14 mouse cellular contexts compared by ENCODE assay signal in genomic region chr5:34885250-34885649, GRCm38 (mm10). TPM values are rescaled to one million over a fixed set of nuclear protein-coding genes. Genes with fewer than 3 reads are reported as not detected.
DNase-seq lines count a peak whose midpoint lies in the region; ATAC-seq and TF ChIP-seq lines count a peak whose summit lies in the region.
"Had no signal": no experiment of that assay in that cellular context is flagged by ENCODE, and none has a peak within 500 bp of the region (broad histone marks: within the 10 kb centered on the region; RNA-seq: fewer than 3 reads in every experiment).

No protein-coding gene starts in this region.

- no peaks in the 10 kb centered on the region for H3K4me1 ChIP-seq in liver, adult 2 months (ENCODE audit: control insufficient read depth, insufficient read depth, low read length)
- peaks cover 26% of the 10 kb centered on the region for H3K4me1 ChIP-seq in liver, embryonic 12.5 days
- H3K4me1 ChIP-seq in E14TG2a.4 (replicated peaks; ENCODE audit: low read depth, low read length), result no peaks in the 10 kb centered on the region
- H3K4me1 ChIP-seq in midbrain, embryonic 10.5 days, result no peaks in the 10 kb centered on the region
- H3K4me1 ChIP-seq: embryonic facial prominence, embryonic 10.5 days; heart, embryonic 13.5 days; lung, embryonic 15.5 days had no signal

- no peaks in the 10 kb centered on the region for H3K27me3 ChIP-seq in liver, adult 2 months (ENCODE audit: control insufficient read depth, insufficient read depth, low read length)
- no peaks in the 10 kb centered on the region for H3K27me3 ChIP-seq in liver, embryonic 12.5 days (replicated peaks)
- H3K27me3 ChIP-seq in E14TG2a.4 (ENCODE audit: insufficient read depth, low read length), result no peaks in the 10 kb centered on the region
- H3K27me3 ChIP-seq in midbrain, embryonic 10.5 days (ENCODE audit: low read depth, poor library complexity, severe bottlenecking), result no peaks in the 10 kb centered on the region
- H3K27me3 ChIP-seq: heart, embryonic 13.5 days; lung, embryonic 15.5 days had no signal

- no peak for ATAC-seq in liver, embryonic 12.5 days
- ATAC-seq: midbrain, embryonic 16.5 days had no signal

- no peak for TF ChIP-seq POLR2A in liver, adult 2 months (IDR thresholded peaks at IDR 0.05; ENCODE audit: extremely low read depth, insufficient read depth, low read length)
- TF ChIP-seq POLR2A in brain, embryonic 14.5 days (IDR thresholded peaks at IDR 0.05; ENCODE audit: borderline replicate concordance, extremely low read depth, insufficient read depth, insufficient read length, poor library complexity, severe bottlenecking), result no peak

- no peaks in the 10 kb centered on the region for H3K79me2 ChIP-seq in liver, adult 2 months (ENCODE audit: control insufficient read depth, insufficient read depth, low read length)

- H3K36me3 ChIP-seq in liver, adult 2 months (ENCODE audit: control insufficient read depth, insufficient read depth, low read length), result peaks cover 40% of the 10 kb centered on the region
- H3K36me3 ChIP-seq in liver, embryonic 12.5 days, result peaks cover 84% of the 10 kb centered on the region
- peaks cover 79% of the 10 kb centered on the region for H3K36me3 ChIP-seq in E14TG2a.4 (ENCODE audit: insufficient read depth, low read length)
- peaks cover 85% of the 10 kb centered on the region for H3K36me3 ChIP-seq in midbrain, embryonic 10.5 days

- no peak overlapping the region for H3K27ac ChIP-seq in liver, adult 2 months (replicated peaks; ENCODE audit: insufficient read depth, low read depth, low read length)
- no peak overlapping the region for H3K27ac ChIP-seq in liver, embryonic 12.5 days
- H3K27ac ChIP-seq in midbrain, embryonic 10.5 days (replicated peaks), result no peak overlapping the region
- H3K27ac ChIP-seq: embryonic facial prominence, embryonic 10.5 days; heart, embryonic 13.5 days; lung, embryonic 15.5 days had no signal

- no peak overlapping the region for H3K4me3 ChIP-seq in liver, adult 2 months (ENCODE audit: insufficient read depth, low read depth, low read length)
- no peak overlapping the region for H3K4me3 ChIP-seq in liver, embryonic 12.5 days
- H3K4me3 ChIP-seq in E14TG2a.4 (replicated peaks; ENCODE audit: low read length), result no peak overlapping the region
- no peak overlapping the region for H3K4me3 ChIP-seq in midbrain, embryonic 10.5 days
- H3K4me3 ChIP-seq: embryonic facial prominence, embryonic 10.5 days; heart, embryonic 13.5 days; lung, embryonic 15.5 days had no signal

- H3K9ac ChIP-seq in liver, adult 2 months (ENCODE audit: low read depth, low read length), result no peak overlapping the region
- H3K9ac ChIP-seq in liver, embryonic 12.5 days, result no peak overlapping the region
- H3K9ac ChIP-seq: heart, embryonic 13.5 days; lung, embryonic 15.5 days had no signal

- DNase-seq in embryo, embryonic 11 days, result peak; percentile 3
- no peak for DNase-seq in embryo, embryonic 10 days (ENCODE audit: low spot score)
- no peak for DNase-seq in liver, adult 2 months (ENCODE audit: extremely low read depth, low read depth, low spot score)
- no peak for DNase-seq in brain, embryonic 14.5 days (ENCODE audit: low read depth)
- no peak for DNase-seq in midbrain, embryonic 10.5 days (ENCODE audit: low spot score)
- no peak for DNase-seq in right cerebral cortex, adult 18-20 months
- DNase-seq: cerebellum, adult 11 months; kidney, postnatal 14 days had no signal

- no peaks in the 10 kb centered on the region for H3K9me3 ChIP-seq in liver, embryonic 12.5 days (replicated peaks)
- no peaks in the 10 kb centered on the region for H3K9me3 ChIP-seq in E14TG2a.4 (ENCODE audit: low read length)
- no peaks in the 10 kb centered on the region for H3K9me3 ChIP-seq in midbrain, embryonic 10.5 days (replicated peaks)
- H3K9me3 ChIP-seq: embryonic facial prominence, embryonic 10.5 days; heart, embryonic 13.5 days; lung, embryonic 15.5 days had no signal

- WGBS in liver, adult 2 months, result 94% methylated on average over 3 of the region's 3 CpGs
- 85% methylated on average over 3 of the region's 3 CpGs for WGBS in liver, embryonic 12.5 days (ENCODE audit: insufficient replicate concordance)
- WGBS in midbrain, embryonic 10.5 days, result 85% methylated on average over 3 of the region's 3 CpGs

- H3K4me2 ChIP-seq in liver, embryonic 12.5 days, result no peak overlapping the region
- H3K4me2 ChIP-seq: heart, embryonic 13.5 days; lung, embryonic 15.5 days had no signal

- peak; percentile 25 for TF ChIP-seq CTCF in liver, adult 2 months (IDR thresholded peaks at IDR 0.05; ENCODE audit: low read depth, low read length)
- peak; percentile 49 for TF ChIP-seq CTCF in E14TG2a.4 (conservative IDR thresholded peaks at IDR 0.05; ENCODE audit: low read length)
- peak; percentile 14; the same call in 1 of the 2 replicates for TF ChIP-seq CTCF in brain, embryonic 14.5 days (IDR thresholded peaks at IDR 0.05; ENCODE audit: borderline replicate concordance, extremely low read depth, insufficient read depth, insufficient read length)

RNA-seq across cellular contexts. Expression of gene Msantd1, which starts 22.6 kb away (rescaled TPM):
- 0.13 and 0.37 TPM in 2 replicates for total RNA-seq in liver, adult 2 months (2014; rRNA removed)
- 0.70 and 0.92 TPM in 2 replicates for polyA plus RNA-seq in liver, adult 2 months (2012; rRNA removed)
- polyA plus RNA-seq in liver, embryonic 12.5 days (2016; fragmentation: Nextera tagmentation; extraction: Ambion mirVana), result 0.18 and 0.69 TPM in 2 replicates
- polyA plus RNA-seq in brain, embryonic 14.5 days (2012; rRNA removed), result 8.2 and 9.0 TPM in 2 replicates
- 0.47 and 0.49 TPM in 2 replicates for polyA plus RNA-seq in midbrain, embryonic 10.5 days (2016; fragmentation: Nextera tagmentation; extraction: Ambion mirVana)
- polyA plus RNA-seq: heart, embryonic 13.5 days had no signal
